Mouse (Mus musculus) cortical plate, adult 2 months (tissue): ENCODE data around the gene Gm49395.

Experiments
- CTCF ChIP-seq: fragments of 200-500 bp; IDR thresholded peaks from 2 replicates; pipeline ENCODE4 v1.5.1; 2011; ENCODE audit warnings: mild to moderate bottlenecking, control low read depth, low read length; ENCODE audit not compliant: insufficient read depth; ENCODE audit errors: extremely low read depth
- POLR2A ChIP-seq: fragments of 200-500 bp; IDR thresholded peaks from 2 replicates; pipeline ENCODE4 v1.6.1; 2011; ENCODE audit warnings: mild to moderate bottlenecking, low read length, control low read depth; ENCODE audit not compliant: insufficient read depth; ENCODE audit errors: extremely low read depth

DNA sequence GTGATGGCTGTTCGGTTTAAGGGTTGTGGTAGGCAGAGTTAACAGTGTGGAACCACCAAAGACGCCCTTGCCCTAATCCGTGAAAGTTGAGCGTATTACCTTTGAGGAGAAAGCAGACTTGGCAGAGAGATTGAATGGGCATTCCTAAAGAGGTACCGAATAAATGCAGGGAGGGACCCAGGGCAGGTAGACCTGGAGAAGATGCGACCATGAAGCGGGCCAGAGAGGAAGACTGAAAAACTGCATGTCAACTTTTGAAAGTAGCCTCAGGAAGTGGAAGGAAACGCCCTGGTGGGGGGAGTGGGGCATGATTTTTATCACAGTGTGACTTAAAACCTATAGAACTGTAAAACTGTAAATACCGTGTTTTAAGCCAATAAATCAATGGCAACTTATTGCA, 2.3 kb downstream of the Gm49395 start:
- TF ChIP-seq CTCF (no peak), POLR2A (no peak)
